Mouse (Mus musculus): ENCODE measurements around the gene Nbea. TPM values are rescaled to one million over a fixed set of nuclear protein-coding genes. Genes with fewer than 3 reads are reported as not detected.

Nbea gene
- polyA plus RNA-seq, 2 experiments = 0.76 to 1.3 TPM

GRCm38 (mm10) chr3:55755805-55756601, 427.5 kb downstream of the Nbea start:
- no peak for TF ChIP-seq EP300 (IDR thresholded peaks at IDR 0.05; ENCODE audit: low read depth)
- no peak for TF ChIP-seq CTCF (IDR thresholded peaks at IDR 0.05; ENCODE audit: low read depth)
- no peak overlapping the region for H3K9ac ChIP-seq (replicated peaks)
- no peaks in the 10 kb centered on the region for H3K9me3 ChIP-seq (ENCODE audit: control insufficient read depth, low read length)
- no peak overlapping the region for H3K4me2 ChIP-seq (ENCODE audit: low read depth)
- WGBS (ENCODE audit: insufficient replicate concordance) = 62% methylated on average over 11 of the region's 11 CpGs
- no peaks in the 10 kb centered on the region for H3K36me3 ChIP-seq (replicated peaks; ENCODE audit: control insufficient read depth, insufficient read depth, low read depth)
- ATAC-seq (ENCODE audit: insufficient read depth) = no peak
- no peak overlapping the region for H3K27ac ChIP-seq
- no peaks in the 10 kb centered on the region for H3K27me3 ChIP-seq (ENCODE audit: control insufficient read depth, insufficient read depth, low read length)
- DNase-seq (ENCODE audit: low read depth in 3 of 3, low spot score in 3 of 3) = no peak
- no peak overlapping the region for H3K4me3 ChIP-seq (ENCODE audit: insufficient read depth in 1 of 2, low read depth in 2 of 2, low read length in 2 of 2)
- H3K4me1 ChIP-seq (replicated peaks; ENCODE audit: control insufficient read depth in 2 of 2, insufficient read depth in 2 of 2, low read length in 1 of 2) = no peaks in the 10 kb centered on the region

GRCm38 (mm10) chr3:55754981-55755608, 428.4 kb downstream of the Nbea start:
- ATAC-seq (ENCODE audit: insufficient read depth) (no peak), DNase-seq (ENCODE audit: low read depth in 3 of 3, low spot score in 3 of 3) (no peak)
- H3K27ac ChIP-seq = no peak overlapping the region
- H3K4me1 ChIP-seq (replicated peaks; ENCODE audit: control insufficient read depth in 2 of 2, insufficient read depth in 2 of 2, low read length in 1 of 2) = no peaks in the 10 kb centered on the region
- H3K36me3 ChIP-seq (replicated peaks; ENCODE audit: control insufficient read depth, insufficient read depth, low read depth) = no peaks in the 10 kb centered on the region
- H3K9ac ChIP-seq (replicated peaks) = no peak overlapping the region
- no peaks in the 10 kb centered on the region for H3K27me3 ChIP-seq (ENCODE audit: control insufficient read depth, insufficient read depth, low read length)
- no peaks in the 10 kb centered on the region for H3K9me3 ChIP-seq (ENCODE audit: control insufficient read depth, low read length)
- WGBS (ENCODE audit: insufficient replicate concordance) = 70% methylated on average over 6 of the region's 6 CpGs
- no peak overlapping the region for H3K4me2 ChIP-seq (ENCODE audit: low read depth)
- no peak overlapping the region for H3K4me3 ChIP-seq (ENCODE audit: insufficient read depth in 1 of 2, low read depth in 2 of 2, low read length in 2 of 2)
- no peak for TF ChIP-seq CTCF (IDR thresholded peaks at IDR 0.05; ENCODE audit: low read depth)
- no peak for TF ChIP-seq EP300 (IDR thresholded peaks at IDR 0.05; ENCODE audit: low read depth)

GRCm38 (mm10) chr3:55753872-55754271, 429.6 kb downstream of the Nbea start:
- Histone ChIP-seq H3K4me3 (ENCODE audit: insufficient read depth in 1 of 2, low read depth in 2 of 2, low read length in 2 of 2) (no peak overlapping the region), H3K9ac (replicated peaks) (no peak overlapping the region), H3K27ac (no peak overlapping the region), H3K27me3 (ENCODE audit: control insufficient read depth, insufficient read depth, low read length) (no peaks in the 10 kb centered on the region), H3K36me3 (replicated peaks; ENCODE audit: control insufficient read depth, insufficient read depth, low read depth) (no peaks in the 10 kb centered on the region), H3K4me1 (replicated peaks; ENCODE audit: control insufficient read depth in 2 of 2, insufficient read depth in 2 of 2, low read length in 1 of 2) (no peaks in the 10 kb centered on the region), H3K4me2 (ENCODE audit: low read depth) (no peak overlapping the region), H3K9me3 (ENCODE audit: control insufficient read depth, low read length) (no peaks in the 10 kb centered on the region)
- 74% methylated on average over 6 of the region's 6 CpGs for WGBS (ENCODE audit: insufficient replicate concordance)
- ATAC-seq (ENCODE audit: insufficient read depth) (no peak), DNase-seq (ENCODE audit: low read depth in 3 of 3, low spot score in 3 of 3) (no peak)
- TF ChIP-seq EP300 (IDR thresholded peaks at IDR 0.05; ENCODE audit: low read depth) = no peak
- TF ChIP-seq CTCF (IDR thresholded peaks at IDR 0.05; ENCODE audit: low read depth) = no peak

GRCm38 (mm10) chr3:55752558-55752957, 430.9 kb downstream of the Nbea start:
- WGBS (ENCODE audit: insufficient replicate concordance) = 57% methylated on average over 4 of the region's 4 CpGs
- TF ChIP-seq EP300 (IDR thresholded peaks at IDR 0.05; ENCODE audit: low read depth) (no peak), CTCF (IDR thresholded peaks at IDR 0.05; ENCODE audit: low read depth) (peak; percentile 30)

GRCm38 (mm10) chr3:55751363-55751762, 432.1 kb downstream of the Nbea start:
- H3K27me3 ChIP-seq (ENCODE audit: control insufficient read depth, insufficient read depth, low read length) = no peaks in the 10 kb centered on the region
- no peak for DNase-seq (ENCODE audit: low read depth in 3 of 3, low spot score in 3 of 3)
- TF ChIP-seq EP300 (IDR thresholded peaks at IDR 0.05; ENCODE audit: low read depth) = no peak
- TF ChIP-seq CTCF (IDR thresholded peaks at IDR 0.05; ENCODE audit: low read depth) = no peak
- no peaks in the 10 kb centered on the region for H3K4me1 ChIP-seq (replicated peaks; ENCODE audit: control insufficient read depth in 2 of 2, insufficient read depth in 2 of 2, low read length in 1 of 2)
- H3K27ac ChIP-seq = no peak overlapping the region
- no peak overlapping the region for H3K4me2 ChIP-seq (ENCODE audit: low read depth)
- WGBS (ENCODE audit: insufficient replicate concordance) = 71% methylated on average over 5 of the region's 5 CpGs
- no peak for ATAC-seq (ENCODE audit: insufficient read depth)
- H3K4me3 ChIP-seq (ENCODE audit: insufficient read depth in 1 of 2, low read depth in 2 of 2, low read length in 2 of 2) = no peak overlapping the region
- H3K9ac ChIP-seq (replicated peaks) = no peak overlapping the region
- no peaks in the 10 kb centered on the region for H3K9me3 ChIP-seq (ENCODE audit: control insufficient read depth, low read length)
- H3K36me3 ChIP-seq (replicated peaks; ENCODE audit: control insufficient read depth, insufficient read depth, low read depth) = no peaks in the 10 kb centered on the region

More at GRCm38 (mm10) chr3:55752558-55752957, 430.9 kb downstream of the Nbea start:
- Histone ChIP-seq H3K9me3 (ENCODE audit: control insufficient read depth, low read length) (no peaks in the 10 kb centered on the region), H3K27ac (no peak overlapping the region), H3K9ac (replicated peaks) (no peak overlapping the region), H3K4me2 (ENCODE audit: low read depth) (no peak overlapping the region), H3K36me3 (replicated peaks; ENCODE audit: control insufficient read depth, insufficient read depth, low read depth) (no peaks in the 10 kb centered on the region), H3K4me1 (replicated peaks; ENCODE audit: control insufficient read depth in 2 of 2, insufficient read depth in 2 of 2, low read length in 1 of 2) (no peaks in the 10 kb centered on the region), H3K4me3 (ENCODE audit: insufficient read depth in 1 of 2, low read depth in 2 of 2, low read length in 2 of 2) (no peak overlapping the region), H3K27me3 (ENCODE audit: control insufficient read depth, insufficient read depth, low read length) (no peaks in the 10 kb centered on the region)
- no peak for DNase-seq (ENCODE audit: low read depth in 3 of 3, low spot score in 3 of 3)
- ATAC-seq (ENCODE audit: insufficient read depth) = no peak

All from liver, embryonic 14.5 days (tissue).